Mouse (Mus musculus) liver, embryonic 11.5 days (tissue): ENCODE results near the gene Sntg2. TPM values are rescaled to one million over a fixed set of nuclear protein-coding genes. Genes with fewer than 3 reads are reported as not detected.

ENCODE experiments used
- ATAC-seq: fragments of 200-750 bp; cut with Nextera tagmentation; replicated peaks from 2 replicates; pipeline ENCODE4 v1.8.0; 2017; ENCODE audit warnings: moderate number of reproducible peaks, mild to moderate bottlenecking, moderate TSS enrichment, moderate library complexity; ENCODE audit not compliant: low FRiP score
- DNase-seq: peaks from one replicate; pipeline ENCODE4 v3.0.0-alpha.2; 2017; ENCODE audit warnings: low spot score
- H3K27ac ChIP-seq: fragments of 300-500 bp; sonication (generic); 2 replicates; pipeline ENCODE4 v1.5.1; 2014; ENCODE audit warnings: mild to moderate bottlenecking, low read depth, low read length, control low read depth
- H3K27me3 ChIP-seq: fragments of 300-500 bp; sonication (generic); replicated peaks from 2 replicates; pipeline ENCODE4 v1.6.1; 2014; ENCODE audit warnings: low read length, mixed read lengths; ENCODE audit not compliant: control insufficient read depth, insufficient read depth
- H3K36me3 ChIP-seq: fragments of 300-500 bp; sonication (generic); 2 replicates; pipeline ENCODE4 v1.6.1; 2014; ENCODE audit warnings: mild to moderate bottlenecking, low read length, moderate library complexity, mixed read lengths; ENCODE audit not compliant: control insufficient read depth, insufficient read depth
- H3K4me1 ChIP-seq: fragments of 300-500 bp; sonication (generic); replicated peaks from 2 replicates; pipeline ENCODE4 v1.6.1; 2014; ENCODE audit warnings: low read length, mixed read lengths; ENCODE audit not compliant: control insufficient read depth, insufficient read depth
- H3K4me2 ChIP-seq: fragments of 300-500 bp; sonication (generic); 2 replicates; pipeline ENCODE4 v1.6.1; 2014; ENCODE audit warnings: mild to moderate bottlenecking, control low read depth, moderate library complexity
- H3K4me3 ChIP-seq: fragments of 300-500 bp; sonication (generic); 2 replicates; pipeline ENCODE4 v1.5.1; 2014; ENCODE audit warnings: low read depth, low read length, control low read depth
- H3K9ac ChIP-seq: fragments of 300-500 bp; sonication (generic); 2 replicates; pipeline ENCODE4 v1.6.1; 2014; ENCODE audit warnings: low read depth, low read length, control low read depth
- H3K9me3 ChIP-seq: fragments of 300-500 bp; sonication (generic); 2 replicates; pipeline ENCODE4 v1.6.1; 2016; ENCODE audit warnings: low read length, inconsistent platforms, mixed read lengths; ENCODE audit not compliant: control insufficient read depth
- WGBS: fragments of 180-500 bp; shearing (Covaris S2); extraction: QIAGEN DNeasy Blood & Tissue Kit; methylation state at CpG from one replicate; pipeline ENCODE4 v1.1.7; 2014; 5-methylcytosine and 5-hydroxymethylcytosine counted together
- polyA plus RNA-seq: library from polyadenylated mRNA; unstranded; fragments of >200 nt; fragmentation: Nextera tagmentation; extraction: Ambion mirVana; gene quantifications from 2 replicates; pipeline ENCODE4 v1.2.1, GENCODE M21; 2014

Sntg2 gene
- polyA plus RNA-seq, 1 experiment from 2014 or later: 1.5 TPM

DNA sequence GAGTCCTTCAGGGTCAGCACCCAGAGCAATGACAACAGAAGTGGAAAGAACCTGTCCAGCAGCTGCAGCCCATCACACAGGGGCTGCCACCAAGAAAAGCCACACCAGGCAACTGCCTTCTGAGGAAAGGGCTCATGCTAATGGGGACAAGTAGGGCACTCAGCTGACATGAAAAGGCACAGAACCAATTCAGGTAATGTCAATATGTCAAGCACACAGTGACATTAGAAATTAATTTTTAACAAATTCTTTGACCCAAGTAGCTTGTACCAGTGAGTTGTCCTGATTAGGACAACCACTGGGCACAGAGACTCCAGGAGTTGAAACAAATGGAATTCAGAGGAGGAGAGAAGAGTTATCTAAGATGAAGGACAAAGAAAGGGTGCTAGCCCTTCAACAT is 60.2 kb downstream of the Sntg2 start:
- H3K4me1 ChIP-seq: no peaks in the 10 kb centered on the region
- no peak overlapping the region for H3K27ac ChIP-seq
- H3K36me3 ChIP-seq: no peaks in the 10 kb centered on the region
- no peaks in the 10 kb centered on the region for H3K9me3 ChIP-seq
- no peak overlapping the region for H3K4me2 ChIP-seq
- H3K4me3 ChIP-seq: no peak overlapping the region
- H3K9ac ChIP-seq: no peak overlapping the region
- no peak for DNase-seq
- ATAC-seq: no peak
- H3K27me3 ChIP-seq: no peaks in the 10 kb centered on the region

- Histone ChIP-seq H3K27me3 (no peaks in the 10 kb centered on the region), H3K36me3 (no peaks in the 10 kb centered on the region), H3K4me2 (no peak overlapping the region), H3K9me3 (no peaks in the 10 kb centered on the region), H3K4me1 (no peaks in the 10 kb centered on the region), H3K9ac (no peak overlapping the region), H3K4me3 (no peak overlapping the region), H3K27ac (no peak overlapping the region)
- 65% methylated on average over 5 of the region's 5 CpGs for WGBS
- DNase-seq (no peak), ATAC-seq (no peak)
Observed at GRCm38 (mm10) chr12:30308197-30308939, 64.8 kb downstream of the Sntg2 start.

GRCm38 (mm10) chr12:30292724-30293560 is 80.2 kb downstream of the Sntg2 start:
- Histone ChIP-seq H3K36me3 (no peaks in the 10 kb centered on the region), H3K4me2 (no peak overlapping the region), H3K4me3 (no peak overlapping the region), H3K27ac (no peak overlapping the region), H3K27me3 (no peaks in the 10 kb centered on the region), H3K9ac (no peak overlapping the region), H3K4me1 (no peaks in the 10 kb centered on the region), H3K9me3 (no peaks in the 10 kb centered on the region)
- no peak for DNase-seq
- no peak for ATAC-seq
- WGBS: 80% methylated on average over 13 of the region's 13 CpGs

DNA sequence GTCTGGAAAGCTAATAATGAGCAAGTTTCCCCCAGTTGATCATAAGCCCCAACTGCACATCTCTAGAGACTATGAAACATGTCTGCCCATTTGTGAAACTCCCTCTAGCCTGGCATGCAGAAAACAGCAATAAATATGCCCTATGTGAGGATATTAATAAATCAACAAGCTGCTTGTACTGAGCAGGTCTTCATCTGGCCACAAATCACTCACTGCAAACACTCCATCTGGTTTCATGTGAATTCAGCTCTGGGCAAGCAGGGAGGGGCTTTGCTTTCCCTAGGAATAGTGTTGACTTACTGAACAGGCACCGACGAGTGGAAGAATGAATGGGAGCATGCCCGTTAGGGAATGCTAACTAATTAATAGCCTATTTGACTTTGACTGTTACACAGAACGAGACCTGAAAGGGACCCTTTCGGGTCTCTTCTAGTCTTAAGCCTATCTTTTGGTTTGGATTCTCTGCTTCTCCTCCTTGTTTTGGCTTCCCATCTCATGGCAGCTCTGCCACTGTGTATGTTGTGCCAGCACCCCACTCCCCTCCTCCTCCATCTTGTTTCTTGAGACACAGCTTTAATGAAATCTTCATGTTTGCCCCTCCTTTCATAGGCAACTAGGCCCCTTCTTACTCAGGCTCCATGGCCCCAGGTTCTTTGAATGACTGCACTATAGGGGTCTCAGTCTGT is 86.1 kb downstream of the Sntg2 start:
- no peaks in the 10 kb centered on the region for H3K4me1 ChIP-seq
- H3K27me3 ChIP-seq: no peaks in the 10 kb centered on the region
- H3K36me3 ChIP-seq: no peaks in the 10 kb centered on the region
- no peak overlapping the region for H3K4me3 ChIP-seq
- no peak overlapping the region for H3K27ac ChIP-seq
- H3K9ac ChIP-seq: no peak overlapping the region
- WGBS: 76% methylated on average over 5 of the region's 5 CpGs
- DNase-seq (no peak), ATAC-seq (no peak)
- no peaks in the 10 kb centered on the region for H3K9me3 ChIP-seq
- H3K4me2 ChIP-seq: no peak overlapping the region

DNA sequence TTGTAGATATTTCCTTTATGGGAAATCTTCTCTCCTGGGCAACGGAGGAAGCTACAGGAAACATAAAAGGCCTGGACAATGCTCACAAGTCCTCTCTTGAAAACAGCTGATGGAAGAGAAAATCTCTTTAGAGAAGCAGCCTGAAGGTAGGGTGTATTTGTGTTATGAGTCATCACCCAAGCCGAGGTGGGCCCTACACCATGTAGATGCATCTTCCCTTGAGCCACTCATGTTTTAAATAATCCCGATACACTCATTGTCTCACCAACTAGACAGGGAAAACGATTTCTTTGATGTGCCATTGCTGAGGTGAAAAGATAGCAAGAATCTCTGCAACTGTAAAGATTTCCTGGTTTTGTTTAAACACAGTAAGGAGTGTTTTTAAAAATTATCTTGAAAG is 89.4 kb downstream of the Sntg2 start:
- ATAC-seq (no peak), DNase-seq (no peak)
- Histone ChIP-seq H3K9me3 (no peaks in the 10 kb centered on the region), H3K4me3 (no peak overlapping the region), H3K4me2 (no peak overlapping the region), H3K27me3 (no peaks in the 10 kb centered on the region), H3K27ac (no peak overlapping the region), H3K9ac (no peak overlapping the region), H3K4me1 (no peaks in the 10 kb centered on the region), H3K36me3 (no peaks in the 10 kb centered on the region)
- WGBS: 66% methylated on average over 4 of the region's 4 CpGs

GRCm38 (mm10) chr12:30272242-30272985 is 100.8 kb downstream of the Sntg2 start:
- Histone ChIP-seq H3K9ac (no peak overlapping the region), H3K4me3 (no peak overlapping the region), H3K4me1 (no peaks in the 10 kb centered on the region), H3K27ac (no peak overlapping the region), H3K27me3 (no peaks in the 10 kb centered on the region), H3K4me2 (no peak overlapping the region), H3K36me3 (no peaks in the 10 kb centered on the region), H3K9me3 (no peaks in the 10 kb centered on the region)
- no peak for ATAC-seq
- WGBS: 73% methylated on average over 8 of the region's 8 CpGs
- DNase-seq: no peak

GRCm38 (mm10) chr12:30264206-30264605 is 109.0 kb downstream of the Sntg2 start:
- no peaks in the 10 kb centered on the region for H3K4me1 ChIP-seq
- H3K4me3 ChIP-seq: no peak overlapping the region
- no peak overlapping the region for H3K4me2 ChIP-seq
- no peak overlapping the region for H3K9ac ChIP-seq
- no peaks in the 10 kb centered on the region for H3K36me3 ChIP-seq
- no peaks in the 10 kb centered on the region for H3K27me3 ChIP-seq
- whole genome bisulfite sequencing: 49% methylated on average over 5 of the region's 5 CpGs
- no peak for DNase-seq
- ATAC-seq: no peak
- H3K9me3 ChIP-seq: no peaks in the 10 kb centered on the region
- H3K27ac ChIP-seq: no peak overlapping the region

- H3K4me2 ChIP-seq: no peak overlapping the region
- H3K4me1 ChIP-seq: no peaks in the 10 kb centered on the region
- no peak for ATAC-seq
- no peak overlapping the region for H3K9ac ChIP-seq
- no peak for DNase-seq
- no peaks in the 10 kb centered on the region for H3K9me3 ChIP-seq
- H3K36me3 ChIP-seq: no peaks in the 10 kb centered on the region
- WGBS: 37% methylated on average over 2 of the region's 2 CpGs
- H3K27ac ChIP-seq: no peak overlapping the region
- no peaks in the 10 kb centered on the region for H3K27me3 ChIP-seq
- no peak overlapping the region for H3K4me3 ChIP-seq
Observed at GRCm38 (mm10) chr12:30261187-30261586, 112.0 kb downstream of the Sntg2 start.
